Mouse (Mus musculus) embryo, embryonic 10 days (tissue): ENCODE results near the gene Car4.

Experiments
- DNase-seq: peaks from one replicate; pipeline ENCODE4 v3.0.0-alpha.2; 2015; ENCODE audit warnings: low spot score

Car4 gene

GRCm38 (mm10) chr11:84957591-84958270 lies at the start of gene Car4:
Gene Car4, plus strand, starts transcription at chr11:84957786.
- peak; percentile 46 for DNase-seq

GRCm38 (mm10) chr11:84908480-84908879 lies 49.1 kb upstream of the Car4 start:
- DNase-seq, result no peak

GRCm38 (mm10) chr11:84910411-84910810 lies 47.2 kb upstream of the Car4 start:
- no peak for DNase-seq

GRCm38 (mm10) chr11:84914673-84915072 lies 42.9 kb upstream of the Car4 start:
- no peak for DNase-seq

- peak; percentile 96 for DNase-seq
These were observed 41.4 kb upstream of the Car4 start, which contains the start of gene Znhit3 for GRCm38 (mm10) chr11:84916053-84916702. Gene Znhit3, minus strand, starts transcription at chr11:84916366.

GRCm38 (mm10) chr11:84916703-84917300 lies 40.8 kb upstream of the Car4 start:
- no peak for DNase-seq

GRCm38 (mm10) chr11:84918425-84918824 lies 39.2 kb upstream of the Car4 start:
- DNase-seq, result peak; percentile 93

GRCm38 (mm10) chr11:84919276-84919675 lies 38.3 kb upstream of the Car4 start:
- peak; percentile 45 for DNase-seq

- DNase-seq, result no peak
These were observed 37.6 kb upstream of the Car4 start for GRCm38 (mm10) chr11:84919951-84920350.

GRCm38 (mm10) chr11:84920981-84921380 lies 36.6 kb upstream of the Car4 start:
- DNase-seq, result no peak

- peak; percentile 64 for DNase-seq
These were observed 25.3 kb upstream of the Car4 start for GRCm38 (mm10) chr11:84932261-84932660.

GRCm38 (mm10) chr11:84939508-84940053 lies 18.0 kb upstream of the Car4 start:
- DNase-seq, result no peak

GRCm38 (mm10) chr11:84940140-84940539 lies 17.4 kb upstream of the Car4 start:
- DNase-seq, result no peak

- DNase-seq, result peak; percentile 93
These were observed 13.6 kb upstream of the Car4 start for GRCm38 (mm10) chr11:84943948-84944347.

- DNase-seq, result peak; percentile 63
These were observed 12.7 kb upstream of the Car4 start for GRCm38 (mm10) chr11:84944639-84945435.

GRCm38 (mm10) chr11:84945841-84946240 lies 11.7 kb upstream of the Car4 start:
- no peak for DNase-seq

GRCm38 (mm10) chr11:84947206-84947605 lies 10.4 kb upstream of the Car4 start:
- no peak for DNase-seq

GRCm38 (mm10) chr11:84948114-84948513 lies 9.5 kb upstream of the Car4 start:
- DNase-seq, result no peak

- no peak for DNase-seq
These were observed 9.1 kb upstream of the Car4 start for GRCm38 (mm10) chr11:84948526-84948925.

GRCm38 (mm10) chr11:84952611-84953010 lies 5.0 kb upstream of the Car4 start:
- no peak for DNase-seq

- DNase-seq, result no peak
These were observed 1.2 kb upstream of the Car4 start for GRCm38 (mm10) chr11:84956400-84956799.

GRCm38 (mm10) chr11:84957171-84957570 lies 415 bp upstream of the Car4 start:
- peak; percentile 13 for DNase-seq
